Mouse (Mus musculus) adrenal gland (tissue): ENCODE results near the gene Arpc1a.
"Not testable (repeated sequence)": the region's sequence is repeated elsewhere in the genome, so short reads cannot be mapped to it uniquely, and the experiment has no call there.

ENCODE experiments used
- intact Hi-C: fragments of 180-260 bp; cut with DNase I; formaldehyde crosslinking; loops from one replicate; pipeline ENCODE4 v1.15.1; 2025

The Arpc1a gene

GRCm38 (mm10) chr5:145133275-145133674 is 49.6 kb downstream of the Arpc1a start:
- intact Hi-C loops: not testable (repeated sequence)

DNA sequence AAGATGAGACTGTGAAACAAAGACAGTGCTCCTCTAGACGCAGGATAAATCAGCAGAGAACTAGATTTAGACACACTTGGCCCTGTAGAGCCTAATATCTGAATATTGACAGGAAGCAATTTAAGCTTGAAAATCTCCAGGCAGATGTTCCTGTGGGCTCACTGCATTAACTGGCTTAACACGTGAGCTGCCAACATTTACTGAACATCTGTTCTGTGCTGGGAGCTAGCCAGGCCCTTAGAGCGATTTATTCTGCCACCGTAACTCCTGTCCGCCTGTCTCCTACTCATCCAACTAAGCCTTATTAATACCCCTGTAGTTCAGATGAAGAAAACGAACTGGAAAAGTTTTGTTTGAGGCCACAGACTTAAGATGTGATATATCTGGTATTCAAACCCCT is 55.2 kb downstream of the Arpc1a start:
- intact Hi-C loops: no loop called here

DNA sequence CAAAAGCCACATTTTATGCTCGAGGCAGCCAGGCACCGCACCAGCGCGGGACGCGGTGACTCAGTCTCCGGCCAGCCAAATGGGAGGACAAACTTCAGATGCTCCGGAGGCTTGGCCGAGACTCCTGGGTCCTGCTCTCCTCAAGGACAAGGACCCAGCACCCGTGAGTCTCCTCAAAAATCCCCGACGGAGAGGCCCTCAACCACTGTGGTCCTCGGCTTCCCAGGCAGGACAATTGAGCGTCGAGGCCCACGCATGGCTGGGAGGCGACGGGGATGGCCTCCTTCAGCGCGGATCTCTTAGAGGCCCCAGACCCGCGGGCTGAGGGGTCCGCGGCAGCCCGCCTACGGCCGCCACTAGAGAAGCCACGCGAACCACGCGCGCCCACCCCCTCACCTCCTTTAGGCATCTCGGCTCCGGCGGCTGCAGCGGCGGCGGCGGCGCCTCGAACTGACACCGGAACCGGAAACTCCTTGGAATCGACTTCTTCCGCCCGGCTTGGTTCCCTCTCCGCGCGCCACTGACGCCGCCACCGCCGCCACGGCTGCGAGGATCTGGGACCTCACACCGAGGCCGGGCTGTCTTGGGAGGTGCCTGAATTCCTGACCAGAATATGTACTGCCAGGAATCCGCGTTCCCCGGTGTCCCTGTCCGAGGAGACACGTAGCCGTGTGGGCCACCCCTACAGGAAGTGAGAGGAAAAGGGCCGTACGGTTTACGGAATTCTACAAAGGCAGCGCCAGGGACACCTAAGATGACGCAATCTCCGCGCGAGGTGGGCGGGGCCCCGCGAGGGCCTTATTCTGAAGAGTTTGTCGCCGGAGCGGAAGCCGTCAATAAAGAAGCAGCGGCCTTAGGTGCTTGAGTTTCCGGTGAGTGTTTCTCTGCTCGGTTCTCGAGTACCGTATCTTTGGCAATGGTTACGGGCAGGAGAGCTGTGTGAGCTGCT is 56.2 kb downstream of the Arpc1a start, which contains the start of the genes Pdap1 and Bud31:
Pdap1 (minus strand) TSS at position 668 of the 949 bp plus-strand sequence.
Bud31 (plus strand) TSS at position 792 of the 949 bp plus-strand sequence.
- intact Hi-C loops: no loop called here

GRCm38 (mm10) chr5:145140611-145141010 is 57.0 kb downstream of the Arpc1a start:
- intact Hi-C loops: no loop called here

DNA sequence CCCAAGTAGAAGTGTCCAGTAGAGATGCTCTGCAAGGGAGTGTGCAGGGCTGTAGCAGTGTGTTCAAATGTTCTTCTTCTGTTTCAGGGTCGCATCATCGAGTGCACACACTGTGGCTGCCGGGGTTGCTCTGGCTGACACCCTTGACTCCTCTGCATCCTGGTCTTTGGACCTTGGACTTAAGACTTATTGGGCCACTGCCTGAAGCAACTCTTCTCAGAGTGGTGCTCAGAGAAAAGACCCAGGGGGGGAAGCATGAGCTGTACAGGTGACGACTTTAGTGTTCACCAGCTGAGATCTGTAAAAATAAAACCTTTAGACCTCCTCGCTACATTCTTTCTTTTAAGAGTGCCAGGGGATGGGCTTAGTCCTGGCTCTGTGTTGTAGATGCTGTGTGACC is 64.1 kb downstream of the Arpc1a start:
- intact Hi-C loops: no loop called here

- intact Hi-C loops: no loop called here
Measured at GRCm38 (mm10) chr5:145149294-145149693, 65.7 kb downstream of the Arpc1a start.

DNA sequence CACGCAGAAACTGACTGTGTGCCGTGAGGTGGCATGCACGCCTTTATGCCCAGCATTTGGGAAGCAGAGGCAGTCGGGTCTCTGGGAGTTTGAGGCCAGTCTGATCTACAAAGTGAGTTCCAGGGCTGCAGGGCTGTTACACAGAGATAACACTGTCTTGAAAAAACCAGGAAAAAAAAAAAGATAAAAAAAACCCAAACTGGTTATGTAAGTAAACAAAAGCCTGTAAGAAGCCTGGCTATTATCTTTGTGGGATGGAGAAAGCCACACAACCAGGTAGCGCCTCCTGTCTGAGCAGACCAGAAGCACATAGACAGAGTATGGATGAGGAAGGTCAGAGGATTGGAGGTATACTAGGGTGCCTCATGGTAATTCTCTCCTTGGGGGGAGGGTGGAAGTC is 69.1 kb downstream of the Arpc1a start:
- intact Hi-C loops: no loop called here
